14 mouse cellular contexts compared by ENCODE assay signal in the genomic region with DNA sequence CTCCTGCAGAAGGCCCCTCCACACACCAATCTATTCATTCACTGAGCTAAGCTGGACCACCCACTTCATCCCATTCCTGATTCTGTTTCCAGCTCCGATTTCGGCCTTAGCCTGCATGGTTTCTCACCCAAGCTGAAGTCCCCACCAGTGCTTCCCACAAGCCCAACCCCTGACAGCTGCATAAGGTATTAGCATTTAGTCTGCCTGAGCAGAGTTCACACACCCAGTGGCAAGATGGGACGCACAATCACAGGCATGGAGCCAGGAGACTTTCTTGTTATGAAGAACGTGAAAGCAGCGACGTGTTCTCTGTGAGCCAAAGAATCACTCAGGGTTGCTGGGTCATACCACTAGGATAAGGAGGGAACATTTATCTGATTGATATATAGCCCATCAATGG. TPM values are rescaled to one million over a fixed set of nuclear protein-coding genes. Genes with fewer than 3 reads are reported as not detected.
DNase-seq lines count a peak whose midpoint lies in the region; ATAC-seq and TF ChIP-seq lines count a peak whose summit lies in the region.
"Had no signal": no experiment of that assay in that cellular context is flagged by ENCODE, and none has a peak within 500 bp of the region (broad histone marks: within the 10 kb centered on the region; RNA-seq: fewer than 3 reads in every experiment).

No protein-coding gene starts in this region.

- no peaks in the 10 kb centered on the region for H3K79me2 ChIP-seq in heart, adult 2 months (replicated peaks; ENCODE audit: control insufficient read depth, insufficient read depth, low read length)

- DNase-seq in heart, adult 2 months = peak; percentile 42 to 66
- peak; percentile 5 for DNase-seq in lung, postnatal 14 days
- DNase-seq in lung, postnatal 0 days (ENCODE audit: low spot score) = no peak
- peak; percentile 33 to 53 for DNase-seq in heart, postnatal 14 days
- DNase-seq in layer of hippocampus, postnatal 14 days (ENCODE audit: low spot score in 2 of 2) = no peak
- DNase-seq in cerebellum, postnatal 14 days = no peak
- DNase-seq: cerebellum, adult 11 months; right cerebral cortex, postnatal 14 days had no signal

- TF ChIP-seq EP300 in heart, adult 2 months (IDR thresholded peaks at IDR 0.05; ENCODE audit: insufficient read depth, low read depth, low read length) = peak; percentile 66; the same call in 1 of the 2 replicates
- TF ChIP-seq EP300 in lung, postnatal 0 days (IDR thresholded peaks at IDR 0.05) = no peak

- TF ChIP-seq POLR2A in heart, adult 2 months (IDR thresholded peaks at IDR 0.05; ENCODE audit: insufficient read depth, low read depth, low read length) = no peak

- peak; percentile 25; the same call in 1 of the 2 replicates for TF ChIP-seq CTCF in heart, adult 2 months (IDR thresholded peaks at IDR 0.05)
- no peak for TF ChIP-seq CTCF in lung, postnatal 0 days (IDR thresholded peaks at IDR 0.05)

- 41% methylated on average over 6 of the region's 6 CpGs for WGBS in heart, adult 2 months
- WGBS in heart, embryonic 11.5 days (ENCODE audit: insufficient replicate concordance) = 78% methylated on average over 6 of the region's 6 CpGs
- WGBS in lung, postnatal 0 days = 70% methylated on average over 6 of the region's 6 CpGs

- H3K27ac ChIP-seq in heart, adult 2 months = peak overlapping the region; percentile 13
- no peak overlapping the region for H3K27ac ChIP-seq in heart, embryonic 11.5 days (ENCODE audit: low read depth, low read length)
- no peak overlapping the region for H3K27ac ChIP-seq in lung, postnatal 0 days (ENCODE audit: low read length)
- H3K27ac ChIP-seq: hindbrain, postnatal 0 days; left cerebral cortex, adult 2 months; midbrain, embryonic 13.5 days had no signal

- no peaks in the 10 kb centered on the region for H3K36me3 ChIP-seq in heart, adult 2 months (ENCODE audit: control insufficient read depth, insufficient read depth, low read length)
- H3K36me3 ChIP-seq in heart, embryonic 11.5 days (ENCODE audit: control insufficient read depth, insufficient read depth, low read length) = no peaks in the 10 kb centered on the region
- H3K36me3 ChIP-seq in lung, postnatal 0 days (ENCODE audit: insufficient read depth, low read length) = no peaks in the 10 kb centered on the region
- H3K36me3 ChIP-seq: midbrain, embryonic 13.5 days had no signal

- intact Hi-C loops in heart, adult 2 months (cut with DNase I) = no loop called here
- intact Hi-C loops in heart, postnatal 14 days (cut with DNase I) = no loop called here

- H3K27me3 ChIP-seq in heart, adult 2 months (ENCODE audit: control insufficient read depth, insufficient read depth, low read length) = no peaks in the 10 kb centered on the region
- no peaks in the 10 kb centered on the region for H3K27me3 ChIP-seq in heart, embryonic 11.5 days (ENCODE audit: control insufficient read depth, insufficient read depth, low read length)
- no peaks in the 10 kb centered on the region for H3K27me3 ChIP-seq in lung, postnatal 0 days (replicated peaks; ENCODE audit: insufficient read depth, low read length)
- H3K27me3 ChIP-seq: midbrain, embryonic 13.5 days had no signal

- H3K4me1 ChIP-seq in heart, adult 2 months (ENCODE audit: control insufficient read depth, insufficient read depth, low read length) = no peaks in the 10 kb centered on the region
- H3K4me1 ChIP-seq in heart, embryonic 11.5 days (ENCODE audit: control insufficient read depth, insufficient read depth, low read length) = no peaks in the 10 kb centered on the region
- H3K4me1 ChIP-seq in lung, postnatal 0 days (ENCODE audit: insufficient read depth, low read depth, low read length) = no peaks in the 10 kb centered on the region
- H3K4me1 ChIP-seq: midbrain, embryonic 13.5 days had no signal

- H3K9me3 ChIP-seq in heart, embryonic 11.5 days (replicated peaks; ENCODE audit: control insufficient read depth, low read length) = no peaks in the 10 kb centered on the region
- H3K9me3 ChIP-seq in lung, postnatal 0 days (ENCODE audit: low read length) = no peaks in the 10 kb centered on the region
- H3K9me3 ChIP-seq: midbrain, embryonic 13.5 days had no signal

- H3K4me3 ChIP-seq in heart, adult 2 months = no peak overlapping the region
- H3K4me3 ChIP-seq in heart, embryonic 11.5 days (ENCODE audit: low read depth, low read length) = no peak overlapping the region
- no peak overlapping the region for H3K4me3 ChIP-seq in lung, postnatal 0 days (ENCODE audit: low read depth, low read length)
- H3K4me3 ChIP-seq: erythroblast, embryonic 14.5 days; left cerebral cortex, adult 2 months; midbrain, embryonic 13.5 days had no signal

- H3K4me2 ChIP-seq in heart, embryonic 11.5 days = no peak overlapping the region
- no peak overlapping the region for H3K4me2 ChIP-seq in lung, postnatal 0 days (replicated peaks; ENCODE audit: low read depth, low read length)
- H3K4me2 ChIP-seq: midbrain, embryonic 13.5 days had no signal

- no peak overlapping the region for H3K9ac ChIP-seq in heart, adult 2 months (ENCODE audit: low read depth, low read length)
- no peak overlapping the region for H3K9ac ChIP-seq in heart, embryonic 11.5 days (ENCODE audit: low read depth, low read length)
- H3K9ac ChIP-seq in lung, postnatal 0 days (replicated peaks; ENCODE audit: low read depth) = no peak overlapping the region
- H3K9ac ChIP-seq: midbrain, embryonic 13.5 days had no signal

- ATAC-seq in heart, embryonic 11.5 days (replicated peaks; ENCODE audit: insufficient number of reproducible peaks, low FRiP score, low TSS enrichment) = no peak
- ATAC-seq in lung, postnatal 0 days = no peak
- ATAC-seq: hindbrain, postnatal 0 days; midbrain, embryonic 13.5 days had no signal

RNA-seq across cellular contexts. Expression of gene App, which starts 22.1 kb away (rescaled TPM):
- 100 to 1,000 TPM; 141 to 142 TPM for total RNA-seq in heart, adult 2 months (2021)
- polyA plus RNA-seq in heart, adult 2 months (2012; rRNA removed) = 90.6 and 116 TPM in 2 replicates
- polyA plus RNA-seq in heart, embryonic 11.5 days (2014; fragmentation: Nextera tagmentation; extraction: Ambion mirVana) = 143 and 180 TPM in 2 replicates
- 425 and 457 TPM in 2 replicates for polyA plus RNA-seq in lung, postnatal 0 days (2015; fragmentation: Nextera tagmentation; extraction: Ambion mirVana)
- 100 to 1,000 TPM; 184 to 199 TPM for total RNA-seq in heart, postnatal 14 days (2021)
- total RNA-seq in layer of hippocampus, postnatal 14 days (2021) = 1,000 to 10,000 TPM; 1,197 to 1,205 TPM
- total RNA-seq: MEL had no signal

Comparison
In these comparisons a context has a peak if more than half of its experiments do, and no peak if none do; other contexts are left out.
1. DNase-seq: peak in heart, adult 2 months (2 of 2), lung, postnatal 14 days (single experiment) and heart, postnatal 14 days (2 of 2); none in lung, postnatal 0 days (single experiment), layer of hippocampus, postnatal 14 days (0 of 2) and cerebellum, postnatal 14 days (0 of 2).
2. RNA of gene App, which starts 22.1 kb away (total RNA-seq): 1,197 to 1,205 TPM in layer of hippocampus, postnatal 14 days; 184 to 199 TPM in heart, postnatal 14 days and 141 to 142 TPM in heart, adult 2 months; every median in the first group is over 4 times any median in the second.